Mouse (Mus musculus): ENCODE results near the gene Srgap1.

GRCm38 (mm10) chr10:121956505-121956904 is 90.6 kb downstream of the Srgap1 start:
- TF ChIP-seq CTCF (IDR thresholded peaks at IDR 0.05; ENCODE audit: insufficient read depth, low read depth, low read length) (no peak), POLR2A (IDR thresholded peaks at IDR 0.05; ENCODE audit: insufficient read depth, low read depth, low read length) (no peak)

Data from olfactory bulb, adult 2 months (tissue).